Mouse (Mus musculus): ENCODE data around the gene Gpr3. TPM values are rescaled to one million over a fixed set of nuclear protein-coding genes. Genes with fewer than 3 reads are reported as not detected.

The Gpr3 gene
- polyA plus RNA-seq, 1 experiment, result not detected

GRCm38 (mm10) chr4:133212562-133213267 lies 379 bp upstream of the Gpr3 start:
- TF ChIP-seq CTCF (IDR thresholded peaks at IDR 0.05; ENCODE audit: borderline replicate concordance, control insufficient read depth, extremely low read depth, insufficient read depth, low read length, poor library complexity), result 0 out of 2 replicates have a peak, but pooled peaks have one; percentile 36
- TF ChIP-seq POLR2A (IDR thresholded peaks at IDR 0.05; ENCODE audit: control insufficient read depth, extremely low read depth, insufficient read depth, low read length, poor library complexity), result no peak
- WGBS, result 4% methylated on average over 44 of the region's 44 CpGs
- Histone ChIP-seq H3K27me3 (ENCODE audit: control insufficient read depth, insufficient read depth, low read length) (no peaks in the 10 kb centered on the region), H3K36me3 (ENCODE audit: control insufficient read depth, insufficient read depth, low read length) (no peaks in the 10 kb centered on the region), H3K4me1 (replicated peaks; ENCODE audit: control insufficient read depth, insufficient read depth, low read length) (peaks cover 19% of the 10 kb centered on the region), H3K27ac (ENCODE audit: control insufficient read depth, insufficient read depth, low read length) (no peak overlapping the region), H3K4me3 (ENCODE audit: control insufficient read depth, insufficient read depth, low read length) (peak overlapping the region; percentile 41)
- DNase-seq, result peak; percentile 61

- 97% methylated on average over 19 of the region's 19 CpGs for WGBS
- TF ChIP-seq CTCF (IDR thresholded peaks at IDR 0.05; ENCODE audit: borderline replicate concordance, control insufficient read depth, extremely low read depth, insufficient read depth, low read length, poor library complexity) (no peak), POLR2A (IDR thresholded peaks at IDR 0.05; ENCODE audit: control insufficient read depth, extremely low read depth, insufficient read depth, low read length, poor library complexity) (no peak)
- Histone ChIP-seq H3K4me1 (replicated peaks; ENCODE audit: control insufficient read depth, insufficient read depth, low read length) (peaks cover 19% of the 10 kb centered on the region), H3K27me3 (ENCODE audit: control insufficient read depth, insufficient read depth, low read length) (no peaks in the 10 kb centered on the region), H3K4me3 (ENCODE audit: control insufficient read depth, insufficient read depth, low read length) (no peak overlapping the region), H3K27ac (ENCODE audit: control insufficient read depth, insufficient read depth, low read length) (no peak overlapping the region), H3K36me3 (ENCODE audit: control insufficient read depth, insufficient read depth, low read length) (no peaks in the 10 kb centered on the region)
- DNase-seq, result no peak
Observed at GRCm38 (mm10) chr4:133210788-133211390, 1.4 kb downstream of the Gpr3 start.

GRCm38 (mm10) chr4:133210023-133210787 lies 2.1 kb downstream of the Gpr3 start:
- no peak overlapping the region for H3K4me3 ChIP-seq (ENCODE audit: control insufficient read depth, insufficient read depth, low read length)
- no peaks in the 10 kb centered on the region for H3K36me3 ChIP-seq (ENCODE audit: control insufficient read depth, insufficient read depth, low read length)
- WGBS, result 94% methylated on average over 24 of the region's 24 CpGs
- TF ChIP-seq POLR2A (IDR thresholded peaks at IDR 0.05; ENCODE audit: control insufficient read depth, extremely low read depth, insufficient read depth, low read length, poor library complexity), result no peak
- no peak for TF ChIP-seq CTCF (IDR thresholded peaks at IDR 0.05; ENCODE audit: borderline replicate concordance, control insufficient read depth, extremely low read depth, insufficient read depth, low read length, poor library complexity)
- DNase-seq, result no peak
- no peak overlapping the region for H3K27ac ChIP-seq (ENCODE audit: control insufficient read depth, insufficient read depth, low read length)
- H3K27me3 ChIP-seq (ENCODE audit: control insufficient read depth, insufficient read depth, low read length), result no peaks in the 10 kb centered on the region
- peaks cover 19% of the 10 kb centered on the region for H3K4me1 ChIP-seq (replicated peaks; ENCODE audit: control insufficient read depth, insufficient read depth, low read length)

DNA sequence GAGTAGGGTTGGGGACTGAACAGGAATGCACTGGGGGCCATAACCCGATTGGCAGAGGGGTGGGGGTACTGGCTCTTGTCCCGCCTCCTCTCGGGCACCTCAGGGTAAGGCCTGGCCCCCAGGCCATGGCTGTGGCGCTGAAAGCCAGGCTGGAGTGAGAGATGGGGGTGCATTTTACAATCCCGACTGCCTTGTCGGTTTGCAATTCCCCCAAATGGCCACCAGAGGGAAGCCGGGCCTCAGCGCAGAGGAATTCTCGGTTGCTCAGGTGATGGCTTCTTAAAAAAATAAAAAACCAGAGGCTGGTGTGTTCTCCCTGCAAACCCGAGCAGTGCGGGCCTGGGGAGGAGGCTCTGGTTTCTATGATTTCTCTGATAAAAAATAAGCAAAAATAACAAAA lies 3.0 kb downstream of the Gpr3 start:
- peak; percentile 92 for TF ChIP-seq CTCF (IDR thresholded peaks at IDR 0.05; ENCODE audit: borderline replicate concordance, control insufficient read depth, extremely low read depth, insufficient read depth, low read length, poor library complexity)
- TF ChIP-seq POLR2A (IDR thresholded peaks at IDR 0.05; ENCODE audit: control insufficient read depth, extremely low read depth, insufficient read depth, low read length, poor library complexity), result no peak
- no peak overlapping the region for H3K4me3 ChIP-seq (ENCODE audit: control insufficient read depth, insufficient read depth, low read length)
- H3K4me1 ChIP-seq (replicated peaks; ENCODE audit: control insufficient read depth, insufficient read depth, low read length), result peaks cover 19% of the 10 kb centered on the region
- no peak overlapping the region for H3K27ac ChIP-seq (ENCODE audit: control insufficient read depth, insufficient read depth, low read length)
- no peaks in the 10 kb centered on the region for H3K27me3 ChIP-seq (ENCODE audit: control insufficient read depth, insufficient read depth, low read length)
- H3K36me3 ChIP-seq (ENCODE audit: control insufficient read depth, insufficient read depth, low read length), result no peaks in the 10 kb centered on the region
- peak; percentile 63 for DNase-seq
- WGBS, result 4% methylated on average over 11 of the region's 11 CpGs

DNA sequence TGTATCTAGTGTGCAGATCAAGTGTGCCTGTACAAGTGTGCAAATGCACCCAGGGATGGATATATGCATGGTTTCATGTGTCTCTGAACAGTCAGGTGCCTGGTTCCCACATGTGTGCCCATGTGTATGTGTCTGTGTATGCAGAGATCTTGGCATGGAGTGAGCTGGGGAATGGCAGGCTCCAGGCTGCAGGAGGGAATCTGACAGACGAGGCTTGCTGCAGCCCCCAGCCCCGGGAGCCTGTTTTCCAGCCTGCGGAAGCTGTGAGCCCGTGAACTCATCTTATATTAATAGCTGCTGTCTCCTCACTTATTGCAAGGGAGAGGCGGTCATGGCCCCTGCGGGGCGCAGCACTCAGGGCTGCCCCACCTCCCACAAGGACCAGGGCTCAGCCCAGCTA lies 8.0 kb downstream of the Gpr3 start:
- Histone ChIP-seq H3K27ac (ENCODE audit: control insufficient read depth, insufficient read depth, low read length) (no peak overlapping the region), H3K36me3 (ENCODE audit: control insufficient read depth, insufficient read depth, low read length) (no peaks in the 10 kb centered on the region), H3K27me3 (ENCODE audit: control insufficient read depth, insufficient read depth, low read length) (no peaks in the 10 kb centered on the region), H3K4me1 (replicated peaks; ENCODE audit: control insufficient read depth, insufficient read depth, low read length) (no peaks in the 10 kb centered on the region; the same call in 1 of the 2 replicates), H3K4me3 (ENCODE audit: control insufficient read depth, insufficient read depth, low read length) (no peak overlapping the region)
- WGBS, result 91% methylated on average over 7 of the region's 7 CpGs
- DNase-seq, result no peak
- no peak for TF ChIP-seq CTCF (IDR thresholded peaks at IDR 0.05; ENCODE audit: borderline replicate concordance, control insufficient read depth, extremely low read depth, insufficient read depth, low read length, poor library complexity)
- TF ChIP-seq POLR2A (IDR thresholded peaks at IDR 0.05; ENCODE audit: control insufficient read depth, extremely low read depth, insufficient read depth, low read length, poor library complexity), result no peak

DNA sequence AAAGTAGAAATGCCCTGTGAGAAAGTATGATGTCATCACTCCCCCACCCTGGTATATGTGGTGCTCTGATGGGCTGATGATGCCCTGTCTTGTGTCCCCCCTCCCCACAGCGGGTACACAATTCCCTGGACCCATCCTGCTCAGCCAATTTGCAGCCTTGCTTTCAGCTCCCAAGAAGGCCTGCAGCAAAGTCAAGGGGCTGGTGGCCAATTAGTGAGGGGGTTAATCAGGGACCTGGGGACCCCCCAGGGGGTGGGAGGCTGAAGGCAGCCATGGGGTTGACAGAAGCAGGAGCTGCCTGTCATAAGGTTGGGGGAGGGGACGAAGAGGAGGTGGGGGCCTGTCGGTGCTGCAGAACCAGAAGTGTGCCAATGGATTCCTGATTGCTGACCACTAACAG lies 8.7 kb downstream of the Gpr3 start:
- WGBS, result 76% methylated on average over 3 of the region's 3 CpGs
- Histone ChIP-seq H3K4me3 (ENCODE audit: control insufficient read depth, insufficient read depth, low read length) (no peak overlapping the region), H3K27me3 (ENCODE audit: control insufficient read depth, insufficient read depth, low read length) (no peaks in the 10 kb centered on the region), H3K4me1 (replicated peaks; ENCODE audit: control insufficient read depth, insufficient read depth, low read length) (no peaks in the 10 kb centered on the region; the same call in 1 of the 2 replicates), H3K27ac (ENCODE audit: control insufficient read depth, insufficient read depth, low read length) (no peak overlapping the region), H3K36me3 (ENCODE audit: control insufficient read depth, insufficient read depth, low read length) (no peaks in the 10 kb centered on the region)
- no peak for DNase-seq
- TF ChIP-seq CTCF (IDR thresholded peaks at IDR 0.05; ENCODE audit: borderline replicate concordance, control insufficient read depth, extremely low read depth, insufficient read depth, low read length, poor library complexity) (no peak), POLR2A (IDR thresholded peaks at IDR 0.05; ENCODE audit: control insufficient read depth, extremely low read depth, insufficient read depth, low read length, poor library complexity) (no peak)
